Mouse (Mus musculus): ENCODE data around the gene Klhdc9. TPM values are rescaled to one million over a fixed set of nuclear protein-coding genes. Genes with fewer than 3 reads are reported as not detected.

The Klhdc9 gene
- polyA plus RNA-seq, 2 experiments from 2014 or later, result 0.36 to 0.72 TPM

Other genes with a start within 250 kb of the Klhdc9 start
- gene Cfap126, start 246.9 kb downstream of the Klhdc9 start, polyA plus RNA-seq (2017; shearing (Covaris generic)), result 1 to 10 TPM; 4.8 to 5.5 TPM
- gene Sdhc, start 210.2 kb downstream of the Klhdc9 start, polyA plus RNA-seq (2017; shearing (Covaris generic)), result 100 to 1,000 TPM; 135 to 150 TPM
- gene Mpz, start 210.1 kb downstream of the Klhdc9 start, polyA plus RNA-seq (2017; shearing (Covaris generic)), result not detected
- gene Pcp4l1, start 164.5 kb downstream of the Klhdc9 start, polyA plus RNA-seq (2017; shearing (Covaris generic)), result not detected
- gene Nr1i3, start 146.8 kb downstream of the Klhdc9 start, polyA plus RNA-seq (2017; shearing (Covaris generic)), result under 1 TPM; 0.15 to 0.54 TPM
- 10 to 100 TPM; 24.0 to 48.7 TPM for gene Tomm40l, start 138.3 kb downstream of the Klhdc9 start, polyA plus RNA-seq (2017; shearing (Covaris generic))
- gene Apoa2, start 135.7 kb downstream of the Klhdc9 start, polyA plus RNA-seq (2017; shearing (Covaris generic)), result under 1 TPM in 1 of 2 experiments, not detected in 1; 0.75 TPM
- gene Fcer1g, start 126.4 kb downstream of the Klhdc9 start, polyA plus RNA-seq (2017; shearing (Covaris generic)), result 1 to 10 TPM; 1.8 to 3.5 TPM
- under 1 TPM in 1 of 2 experiments, not detected in 1; 0.13 TPM for gene Adamts4, start 110.4 kb downstream of the Klhdc9 start, polyA plus RNA-seq (2017; shearing (Covaris generic))
- 100 to 1,000 TPM; 115 to 119 TPM for gene Ndufs2, start 109.4 kb downstream of the Klhdc9 start, polyA plus RNA-seq (2017; shearing (Covaris generic))
- 10 to 100 TPM; 56.0 to 93.6 TPM for gene B4galt3, start 90.5 kb downstream of the Klhdc9 start, polyA plus RNA-seq (2017; shearing (Covaris generic))
- 100 to 1,000 TPM in 1 of 2 experiments, 10 to 100 TPM in 1; 70.8 to 108 TPM for gene Ppox, start 79.6 kb downstream of the Klhdc9 start, polyA plus RNA-seq (2017; shearing (Covaris generic))
- 10 to 100 TPM; 22.6 to 27.9 TPM for gene Usp21, start 72.8 kb downstream of the Klhdc9 start, polyA plus RNA-seq (2017; shearing (Covaris generic))
- gene Ufc1, start 65.8 kb downstream of the Klhdc9 start, polyA plus RNA-seq (2017; shearing (Covaris generic)), result 10 to 100 TPM; 74.0 to 84.4 TPM
- 10 to 100 TPM; 36.8 to 43.8 TPM for gene Dedd, start 31.7 kb downstream of the Klhdc9 start, polyA plus RNA-seq (2017; shearing (Covaris generic))
- gene Nit1, start 15.2 kb downstream of the Klhdc9 start, polyA plus RNA-seq (2017; shearing (Covaris generic)), result 10 to 100 TPM; 31.7 to 40.3 TPM
- 10 to 100 TPM; 69.6 to 75.8 TPM for gene Pfdn2, start 15.1 kb downstream of the Klhdc9 start, polyA plus RNA-seq (2017; shearing (Covaris generic))
- gene Nectin4, start 9.3 kb upstream of the Klhdc9 start, polyA plus RNA-seq (2017; shearing (Covaris generic)), result under 1 TPM in 1 of 2 experiments, not detected in 1; 0.12 TPM
- 10 to 100 TPM; 74.7 to 90.4 TPM for gene Arhgap30, start 28.2 kb upstream of the Klhdc9 start, polyA plus RNA-seq (2017; shearing (Covaris generic))
- 100 to 1,000 TPM in 1 of 2 experiments, 10 to 100 TPM in 1; 62.2 to 115 TPM for gene Usf1, start 50.5 kb upstream of the Klhdc9 start, polyA plus RNA-seq (2017; shearing (Covaris generic))
- 10 to 100 TPM; 10.0 to 20.1 TPM for gene Tstd1, start 58.1 kb upstream of the Klhdc9 start, polyA plus RNA-seq (2017; shearing (Covaris generic))
- gene F11r, start 76.7 kb upstream of the Klhdc9 start, polyA plus RNA-seq (2017; shearing (Covaris generic)), result 1 to 10 TPM in 1 of 2 experiments, under 1 TPM in 1; 0.16 to 1.1 TPM
- 10 to 100 TPM; 10.5 to 11.7 TPM for gene Alyref2, start 142.7 kb upstream of the Klhdc9 start, polyA plus RNA-seq (2017; shearing (Covaris generic))
- gene Itln1, start 174.5 kb upstream of the Klhdc9 start, polyA plus RNA-seq (2017; shearing (Covaris generic)), result not detected
- gene Cd244a, start 198.4 kb upstream of the Klhdc9 start, polyA plus RNA-seq (2017; shearing (Covaris generic)), result 1 to 10 TPM in 1 of 2 experiments, under 1 TPM in 1; 0.55 to 1.3 TPM
- gene Ly9, start 246.6 kb upstream of the Klhdc9 start, polyA plus RNA-seq (2017; shearing (Covaris generic)), result 100 to 1,000 TPM in 1 of 2 experiments, 10 to 100 TPM in 1; 52.9 to 159 TPM

Data from CD4-positive, CD25-positive, alpha-beta regulatory T cell, adult 4 months (primary cell).